Mouse (Mus musculus): ENCODE measurements around the gene Ccnk. TPM values are rescaled to one million over a fixed set of nuclear protein-coding genes. Genes with fewer than 3 reads are reported as not detected.

Gene Ccnk
- polyA plus RNA-seq, 1 experiment from 2014 or later, result 10.6 TPM

DNA sequence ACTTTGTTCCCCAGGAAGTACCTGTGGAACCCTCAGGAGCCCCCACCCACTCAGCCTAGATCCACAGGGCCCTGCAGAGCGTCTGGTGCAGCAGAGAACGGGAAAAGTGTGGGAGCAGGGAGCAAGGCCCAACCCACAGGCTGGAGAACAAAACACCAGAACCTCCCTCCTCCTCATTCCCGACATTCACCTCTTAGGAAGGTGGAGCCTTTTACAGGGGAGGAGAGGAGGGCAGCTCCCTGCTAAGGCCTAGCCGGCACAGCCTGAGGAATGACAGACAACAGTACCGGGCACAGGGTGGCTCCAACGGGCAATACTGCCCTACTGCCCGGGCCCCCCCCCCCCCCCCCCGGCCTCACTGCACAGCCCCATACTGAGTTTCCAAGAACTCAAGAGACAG is 44.0 kb downstream of the Ccnk start:
- Histone ChIP-seq H3K27me3 (ENCODE audit: control insufficient read depth, insufficient read depth, low read length) (no peaks in the 10 kb centered on the region), H3K27ac (ENCODE audit: low read depth, low read length) (no peak overlapping the region), H3K9me3 (ENCODE audit: control insufficient read depth, low read length) (no peaks in the 10 kb centered on the region), H3K4me1 (replicated peaks; ENCODE audit: control insufficient read depth, insufficient read depth, low read length) (peaks cover 31% of the 10 kb centered on the region), H3K4me3 (ENCODE audit: low read depth, low read length) (no peak overlapping the region), H3K4me2 (replicated peaks; ENCODE audit: low read depth, low read length) (no peak overlapping the region), H3K36me3 (ENCODE audit: control insufficient read depth, insufficient read depth, low read length) (no peaks in the 10 kb centered on the region), H3K9ac (ENCODE audit: low read depth, low read length) (no peak overlapping the region)
- WGBS, result 37% methylated on average over 8 of the region's 8 CpGs
- DNase-seq (ENCODE audit: low spot score) (no peak), ATAC-seq (ENCODE audit: low FRiP score) (no peak)

DNA sequence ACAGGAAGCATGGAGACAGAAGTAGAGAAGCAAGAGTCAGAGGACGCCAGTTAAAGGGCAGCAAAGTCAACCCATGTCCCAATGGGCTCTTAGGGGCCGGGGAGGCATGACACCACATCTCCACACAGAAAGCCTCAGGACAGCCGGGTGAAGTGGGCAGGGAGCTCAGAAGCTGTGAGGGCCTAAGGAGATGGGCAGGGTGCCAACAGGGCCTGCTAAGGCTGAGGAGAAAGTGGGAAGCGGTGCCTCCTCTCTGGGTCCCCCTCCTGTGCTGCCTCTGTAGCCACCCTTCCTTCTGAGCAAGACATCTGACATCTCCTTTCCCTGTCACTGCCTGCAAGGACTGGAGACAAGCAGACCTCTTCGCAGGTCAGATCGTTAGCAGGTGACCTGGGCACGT is 46.4 kb downstream of the Ccnk start:
- no peak overlapping the region for H3K4me2 ChIP-seq (replicated peaks; ENCODE audit: low read depth, low read length)
- H3K4me3 ChIP-seq (ENCODE audit: low read depth, low read length), result no peak overlapping the region
- H3K27me3 ChIP-seq (ENCODE audit: control insufficient read depth, insufficient read depth, low read length), result no peaks in the 10 kb centered on the region
- H3K9ac ChIP-seq (ENCODE audit: low read depth, low read length), result no peak overlapping the region
- ATAC-seq (ENCODE audit: low FRiP score) (no peak), DNase-seq (ENCODE audit: low spot score) (no peak)
- no peak overlapping the region for H3K27ac ChIP-seq (ENCODE audit: low read depth, low read length)
- H3K36me3 ChIP-seq (ENCODE audit: control insufficient read depth, insufficient read depth, low read length), result no peaks in the 10 kb centered on the region
- H3K9me3 ChIP-seq (ENCODE audit: control insufficient read depth, low read length), result no peaks in the 10 kb centered on the region
- WGBS, result 87% methylated on average over 7 of the region's 7 CpGs
- peaks cover 20% of the 10 kb centered on the region for H3K4me1 ChIP-seq (replicated peaks; ENCODE audit: control insufficient read depth, insufficient read depth, low read length)

DNA sequence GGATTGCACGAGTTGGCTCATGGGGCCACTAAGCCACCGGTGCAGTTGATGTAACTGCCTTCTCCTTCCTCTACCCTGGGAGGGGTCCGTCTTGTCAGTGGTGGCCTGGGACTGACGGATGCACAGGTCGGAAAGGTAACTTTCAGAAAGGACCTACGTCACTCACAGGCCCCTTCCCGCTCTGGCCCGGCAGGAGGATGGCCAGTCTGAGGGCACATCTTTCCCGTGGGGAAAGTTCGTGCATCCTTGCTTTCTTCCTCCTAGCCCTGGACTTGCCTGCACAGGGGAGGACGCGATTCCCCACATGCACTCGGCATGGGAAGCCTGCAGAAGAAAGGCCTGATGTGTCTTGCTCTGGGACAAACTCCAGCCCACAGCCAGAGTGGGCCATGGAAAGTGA is 46.8 kb downstream of the Ccnk start:
- no peak for ATAC-seq (ENCODE audit: low FRiP score)
- H3K27me3 ChIP-seq (ENCODE audit: control insufficient read depth, insufficient read depth, low read length), result no peaks in the 10 kb centered on the region
- no peak overlapping the region for H3K4me3 ChIP-seq (ENCODE audit: low read depth, low read length)
- WGBS, result 75% methylated on average over 13 of the region's 13 CpGs
- H3K9me3 ChIP-seq (ENCODE audit: control insufficient read depth, low read length), result no peaks in the 10 kb centered on the region
- no peak overlapping the region for H3K27ac ChIP-seq (ENCODE audit: low read depth, low read length)
- H3K4me2 ChIP-seq (replicated peaks; ENCODE audit: low read depth, low read length), result no peak overlapping the region
- H3K4me1 ChIP-seq (replicated peaks; ENCODE audit: control insufficient read depth, insufficient read depth, low read length), result peaks cover 23% of the 10 kb centered on the region
- DNase-seq (ENCODE audit: low spot score), result no peak
- no peaks in the 10 kb centered on the region for H3K36me3 ChIP-seq (ENCODE audit: control insufficient read depth, insufficient read depth, low read length)
- no peak overlapping the region for H3K9ac ChIP-seq (ENCODE audit: low read depth, low read length)

- DNase-seq (ENCODE audit: low spot score), result no peak
- no peaks in the 10 kb centered on the region for H3K9me3 ChIP-seq (ENCODE audit: control insufficient read depth, low read length)
- 85% methylated on average over 12 of the region's 12 CpGs for WGBS
- peaks cover 27% of the 10 kb centered on the region for H3K4me1 ChIP-seq (replicated peaks; ENCODE audit: control insufficient read depth, insufficient read depth, low read length)
- no peaks in the 10 kb centered on the region for H3K27me3 ChIP-seq (ENCODE audit: control insufficient read depth, insufficient read depth, low read length)
- no peak overlapping the region for H3K27ac ChIP-seq (ENCODE audit: low read depth, low read length)
- H3K9ac ChIP-seq (ENCODE audit: low read depth, low read length), result no peak overlapping the region
- no peaks in the 10 kb centered on the region for H3K36me3 ChIP-seq (ENCODE audit: control insufficient read depth, insufficient read depth, low read length)
- no peak for ATAC-seq (ENCODE audit: low FRiP score)
- H3K4me2 ChIP-seq (replicated peaks; ENCODE audit: low read depth, low read length), result no peak overlapping the region
- H3K4me3 ChIP-seq (ENCODE audit: low read depth, low read length), result no peak overlapping the region
Observed at GRCm38 (mm10) chr12:108226941-108227340, 47.6 kb downstream of the Ccnk start.

GRCm38 (mm10) chr12:108227527-108227926 is 48.1 kb downstream of the Ccnk start:
- Histone ChIP-seq H3K4me1 (replicated peaks; ENCODE audit: control insufficient read depth, insufficient read depth, low read length) (peaks cover 30% of the 10 kb centered on the region), H3K27ac (ENCODE audit: low read depth, low read length) (no peak overlapping the region)
- no peak for ATAC-seq (ENCODE audit: low FRiP score)

DNA sequence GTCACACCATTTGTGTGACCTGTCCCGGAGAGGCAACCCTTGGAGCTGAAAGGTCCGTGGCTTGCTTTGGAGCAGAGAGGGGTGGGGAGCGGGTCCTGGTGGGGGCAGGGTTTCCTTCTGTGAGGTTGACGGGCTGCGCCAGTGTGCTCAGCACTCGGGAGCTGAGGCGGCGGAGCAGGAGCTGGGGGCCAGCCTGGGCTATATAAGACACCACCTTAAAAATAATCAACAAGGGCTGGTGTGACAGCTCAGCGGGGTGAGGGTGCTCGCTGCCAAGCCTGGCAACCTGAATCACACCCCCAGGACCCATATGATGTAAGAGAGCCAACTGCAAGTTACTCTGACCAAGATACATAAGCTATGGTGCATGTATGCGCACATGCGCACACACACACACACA is 50.7 kb downstream of the Ccnk start:
- H3K27ac ChIP-seq (ENCODE audit: low read depth, low read length), result no peak overlapping the region
- H3K9me3 ChIP-seq (ENCODE audit: control insufficient read depth, low read length), result no peaks in the 10 kb centered on the region
- H3K9ac ChIP-seq (ENCODE audit: low read depth, low read length), result no peak overlapping the region
- 79% methylated on average over 12 of the region's 12 CpGs for WGBS
- H3K4me1 ChIP-seq (replicated peaks; ENCODE audit: control insufficient read depth, insufficient read depth, low read length), result peaks cover 28% of the 10 kb centered on the region
- no peak overlapping the region for H3K4me3 ChIP-seq (ENCODE audit: low read depth, low read length)
- H3K36me3 ChIP-seq (ENCODE audit: control insufficient read depth, insufficient read depth, low read length), result no peaks in the 10 kb centered on the region
- H3K4me2 ChIP-seq (replicated peaks; ENCODE audit: low read depth, low read length), result no peak overlapping the region
- ATAC-seq (ENCODE audit: low FRiP score), result no peak
- no peaks in the 10 kb centered on the region for H3K27me3 ChIP-seq (ENCODE audit: control insufficient read depth, insufficient read depth, low read length)
- no peak for DNase-seq (ENCODE audit: low spot score)

More at GRCm38 (mm10) chr12:108227527-108227926, 48.1 kb downstream of the Ccnk start:
- no peak overlapping the region for H3K9ac ChIP-seq (ENCODE audit: low read depth, low read length)
- H3K4me3 ChIP-seq (ENCODE audit: low read depth, low read length), result no peak overlapping the region
- H3K9me3 ChIP-seq (ENCODE audit: control insufficient read depth, low read length), result no peaks in the 10 kb centered on the region
- H3K36me3 ChIP-seq (ENCODE audit: control insufficient read depth, insufficient read depth, low read length), result no peaks in the 10 kb centered on the region
- DNase-seq (ENCODE audit: low spot score), result no peak
- H3K27me3 ChIP-seq (ENCODE audit: control insufficient read depth, insufficient read depth, low read length), result no peaks in the 10 kb centered on the region
- WGBS, result 84% methylated on average over 16 of the region's 16 CpGs
- no peak overlapping the region for H3K4me2 ChIP-seq (replicated peaks; ENCODE audit: low read depth, low read length)

DNA sequence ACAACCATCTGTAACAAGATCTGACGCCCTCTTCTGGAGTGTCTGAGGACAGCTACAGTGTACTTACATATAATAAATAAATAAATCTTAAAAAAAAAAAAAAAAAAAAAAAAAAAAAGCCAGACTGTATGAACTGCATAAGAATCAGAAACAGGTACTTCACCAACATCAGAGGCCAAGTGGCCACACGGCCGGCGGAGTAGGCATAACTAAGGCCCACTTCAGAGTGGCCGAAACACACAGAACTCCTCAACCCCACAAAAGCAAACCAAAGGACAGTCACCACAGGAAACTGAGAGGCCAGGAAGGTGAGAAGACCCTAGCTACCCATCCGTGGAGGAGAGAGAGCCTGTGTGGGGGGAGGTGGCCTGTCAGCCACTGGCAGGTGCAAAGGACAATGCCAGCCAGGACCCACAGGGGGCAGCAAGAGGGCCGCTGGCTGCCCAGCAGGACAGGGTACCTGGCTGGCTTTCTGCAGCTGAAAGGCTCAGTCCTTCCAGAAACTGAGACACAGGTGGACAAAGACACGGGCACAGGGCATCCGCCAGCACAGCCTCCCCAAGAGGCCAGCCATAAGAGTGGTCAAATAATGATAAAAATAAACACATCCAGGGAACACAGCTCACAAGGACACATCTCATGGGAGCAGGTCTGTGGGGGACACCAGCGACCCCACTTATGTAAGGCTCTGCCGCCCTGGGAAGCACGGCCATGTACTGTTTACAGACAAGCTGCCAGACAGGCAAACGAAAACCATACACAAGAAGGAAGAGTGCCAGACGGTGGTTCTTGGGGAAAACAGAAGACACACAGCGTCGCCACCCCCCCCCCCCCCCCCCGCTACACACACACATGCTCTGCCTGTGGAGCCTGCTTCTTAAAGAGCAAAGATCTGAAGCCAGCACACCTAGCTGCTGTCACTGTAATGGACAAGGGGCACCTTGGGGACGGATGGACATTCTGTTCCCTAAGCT is 51.7 kb downstream of the Ccnk start:
- H3K4me3 ChIP-seq (ENCODE audit: low read depth, low read length), result no peak overlapping the region
- H3K9me3 ChIP-seq (ENCODE audit: control insufficient read depth, low read length), result no peaks in the 10 kb centered on the region
- H3K9ac ChIP-seq (ENCODE audit: low read depth, low read length), result no peak overlapping the region
- 63% methylated on average over 16 of the region's 18 CpGs for WGBS
- no peak overlapping the region; the same call in 1 of the 2 replicates for H3K27ac ChIP-seq (ENCODE audit: low read depth, low read length)
- ATAC-seq (ENCODE audit: low FRiP score), result no peak
- H3K36me3 ChIP-seq (ENCODE audit: control insufficient read depth, insufficient read depth, low read length), result no peaks in the 10 kb centered on the region
- H3K27me3 ChIP-seq (ENCODE audit: control insufficient read depth, insufficient read depth, low read length), result no peaks in the 10 kb centered on the region
- H3K4me1 ChIP-seq (replicated peaks; ENCODE audit: control insufficient read depth, insufficient read depth, low read length), result peaks cover 30% of the 10 kb centered on the region
- 0 out of 2 replicates have a peak overlapping the region, but pooled peaks have one; percentile 0 for H3K4me2 ChIP-seq (replicated peaks; ENCODE audit: low read depth, low read length)
- DNase-seq (ENCODE audit: low spot score), result no peak

DNA sequence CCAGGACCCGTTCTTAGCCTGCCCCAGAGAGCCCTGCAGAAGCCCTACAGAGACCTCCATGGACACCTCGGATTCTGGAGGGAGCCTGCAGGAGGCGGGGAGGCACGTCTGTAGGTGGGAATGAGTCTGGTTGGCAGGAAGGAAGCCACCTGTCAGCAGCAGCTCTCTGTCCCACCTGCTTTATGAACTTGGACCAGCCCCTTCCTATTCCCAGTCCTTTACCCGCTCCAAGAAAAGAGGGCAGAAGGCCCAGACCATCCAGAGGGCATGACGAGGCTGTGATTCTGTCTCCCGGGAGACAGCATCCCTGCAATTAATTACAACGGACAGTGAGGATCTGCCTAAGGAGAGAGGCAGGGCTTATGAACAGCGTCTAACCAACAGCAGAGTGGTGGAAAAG is 52.5 kb downstream of the Ccnk start:
- Histone ChIP-seq H3K27me3 (ENCODE audit: control insufficient read depth, insufficient read depth, low read length) (no peaks in the 10 kb centered on the region), H3K4me1 (replicated peaks; ENCODE audit: control insufficient read depth, insufficient read depth, low read length) (peaks cover 29% of the 10 kb centered on the region), H3K9ac (ENCODE audit: low read depth, low read length) (no peak overlapping the region), H3K36me3 (ENCODE audit: control insufficient read depth, insufficient read depth, low read length) (no peaks in the 10 kb centered on the region), H3K9me3 (ENCODE audit: control insufficient read depth, low read length) (no peaks in the 10 kb centered on the region), H3K4me2 (replicated peaks; ENCODE audit: low read depth, low read length) (no peak overlapping the region), H3K27ac (ENCODE audit: low read depth, low read length) (peak overlapping the region; percentile 71; the same call in 1 of the 2 replicates), H3K4me3 (ENCODE audit: low read depth, low read length) (no peak overlapping the region)
- WGBS, result 32% methylated on average over 9 of the region's 9 CpGs
- peak; percentile 8; the same call in 1 of the 2 replicates for ATAC-seq (ENCODE audit: low FRiP score)
- DNase-seq (ENCODE audit: low spot score), result peak; percentile 40

DNA sequence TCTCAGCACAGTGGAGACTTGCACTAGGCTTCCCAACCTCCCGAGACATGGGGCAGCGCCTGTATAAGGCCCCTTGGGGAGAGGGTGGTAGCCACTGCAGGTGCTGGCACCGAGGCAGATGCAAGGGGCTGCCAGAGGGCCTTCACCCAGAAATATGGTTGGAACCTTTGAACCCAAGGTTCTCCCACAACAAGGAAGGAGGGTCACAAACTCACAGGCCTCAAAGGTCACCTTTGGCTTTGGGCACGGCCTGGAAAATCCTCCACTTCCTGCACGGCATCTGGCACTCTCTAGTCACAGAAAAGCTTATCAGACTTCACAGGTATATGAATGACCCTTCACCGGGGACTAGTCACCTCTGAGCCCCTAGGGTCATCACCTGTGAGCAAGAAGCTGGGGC is 54.4 kb downstream of the Ccnk start:
- no peak overlapping the region for H3K9ac ChIP-seq (ENCODE audit: low read depth, low read length)
- H3K27me3 ChIP-seq (ENCODE audit: control insufficient read depth, insufficient read depth, low read length), result no peaks in the 10 kb centered on the region
- ATAC-seq (ENCODE audit: low FRiP score) (no peak), DNase-seq (ENCODE audit: low spot score) (no peak)
- H3K4me3 ChIP-seq (ENCODE audit: low read depth, low read length), result no peak overlapping the region
- peaks cover 36% of the 10 kb centered on the region for H3K4me1 ChIP-seq (replicated peaks; ENCODE audit: control insufficient read depth, insufficient read depth, low read length)
- no peaks in the 10 kb centered on the region for H3K9me3 ChIP-seq (ENCODE audit: control insufficient read depth, low read length)
- H3K27ac ChIP-seq (ENCODE audit: low read depth, low read length), result no peak overlapping the region
- WGBS, result 86% methylated on average over 6 of the region's 6 CpGs
- no peak overlapping the region for H3K4me2 ChIP-seq (replicated peaks; ENCODE audit: low read depth, low read length)
- no peaks in the 10 kb centered on the region for H3K36me3 ChIP-seq (ENCODE audit: control insufficient read depth, insufficient read depth, low read length)
